Mouse (Mus musculus): Measurements from ENCODE around the gene Coq8b.
A peak's percentile ranks its signal among the peaks of the same experiment; 100 is the strongest.

Coq8b gene

GRCm38 (mm10) chr7:27274916-27275315 is 42.1 kb downstream of the Coq8b start:
- peak in 1 of 2 experiments; percentile 28 for DNase-seq

DNA sequence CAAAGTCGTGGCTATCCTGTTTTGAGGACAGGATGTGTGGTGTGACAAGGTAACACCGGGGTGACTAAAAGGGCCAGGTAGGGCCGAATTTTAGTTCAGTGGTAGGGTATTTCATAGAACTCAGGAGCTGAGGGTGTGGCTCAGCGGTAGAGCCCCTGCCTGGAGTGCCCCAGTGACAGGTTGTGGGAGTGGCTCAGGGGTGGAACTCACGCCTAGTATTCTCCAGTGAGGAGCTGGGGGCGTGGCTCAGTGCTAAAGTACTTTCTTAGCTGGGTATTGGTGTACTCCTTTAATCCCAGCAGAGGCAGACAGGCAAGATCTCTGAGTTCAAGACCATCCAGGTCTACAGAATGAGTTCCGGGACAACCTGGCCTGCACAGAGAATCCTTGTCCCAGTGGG is 43.2 kb downstream of the Coq8b start:
- DNase-seq = no peak

GRCm38 (mm10) chr7:27277191-27277590 is 44.4 kb downstream of the Coq8b start:
- DNase-seq = peak; percentile 37 to 47

GRCm38 (mm10) chr7:27281717-27282116 is 48.9 kb downstream of the Coq8b start:
- DNase-seq = no peak

- DNase-seq = no peak
These were observed 49.4 kb downstream of the Coq8b start for GRCm38 (mm10) chr7:27282225-27282624.

DNA sequence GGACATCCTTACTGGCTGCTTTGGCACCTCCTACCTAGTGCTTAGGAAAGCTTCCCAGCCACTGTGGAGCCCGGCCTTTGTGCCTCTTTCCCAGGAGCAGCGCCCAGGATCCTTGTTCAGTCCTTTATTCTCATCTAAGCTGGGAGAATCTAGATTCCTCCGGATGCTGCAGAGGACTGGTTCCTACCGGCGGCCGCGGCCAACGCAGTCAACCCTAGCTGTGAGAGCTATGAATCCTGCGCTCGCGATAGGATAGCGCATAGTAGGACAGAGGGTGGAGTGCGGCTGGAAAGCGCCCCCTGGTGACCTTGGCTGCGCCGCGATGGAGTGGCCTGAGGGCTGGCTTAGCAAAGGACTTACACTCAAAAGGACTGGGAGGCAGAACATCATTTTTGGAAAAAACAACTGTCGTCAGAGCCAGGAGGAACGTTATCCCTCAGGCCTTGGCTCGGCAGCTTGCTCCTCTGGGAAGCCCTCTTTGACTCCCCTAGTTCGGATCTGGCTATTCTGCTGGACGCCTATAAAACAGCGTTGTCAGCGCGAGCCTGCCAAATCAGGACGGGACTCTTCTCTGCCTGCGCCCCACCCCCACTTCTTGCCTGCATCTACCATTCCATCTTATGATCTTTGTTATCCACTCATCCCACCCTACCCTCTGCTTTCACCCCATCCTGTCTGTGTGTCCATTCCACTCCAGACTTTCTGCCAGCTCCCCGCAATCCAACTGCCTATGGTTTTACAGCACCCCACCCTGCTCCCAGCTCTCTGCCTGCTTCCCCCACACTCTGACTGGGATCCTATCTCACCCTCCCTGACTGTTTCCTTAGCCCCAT is 52.3 kb downstream of the Coq8b start:
- DNase-seq = peak; percentile 68

- DNase-seq = peak; percentile 84 to 85
These were observed 52.9 kb downstream of the Coq8b start for GRCm38 (mm10) chr7:27285698-27286066.

DNA sequence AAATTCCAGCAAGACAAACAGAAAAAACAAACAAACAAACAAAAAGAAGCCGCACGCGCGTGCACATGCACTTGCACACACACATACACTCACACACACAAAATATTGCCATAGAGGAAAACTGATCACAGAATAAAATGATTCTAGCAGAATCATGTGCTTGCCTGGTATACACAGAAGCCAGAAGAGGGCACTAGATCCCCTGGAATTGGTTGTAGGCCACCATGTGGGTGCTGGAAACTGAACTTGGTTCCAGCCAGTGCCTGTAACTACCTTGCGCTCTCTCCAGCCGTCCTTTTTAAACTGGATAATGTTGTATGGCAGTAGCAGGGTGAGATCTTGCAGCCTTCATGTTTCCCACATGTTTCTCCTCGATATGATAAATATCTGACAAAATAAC is 55.9 kb downstream of the Coq8b start:
- DNase-seq = no peak

DNA sequence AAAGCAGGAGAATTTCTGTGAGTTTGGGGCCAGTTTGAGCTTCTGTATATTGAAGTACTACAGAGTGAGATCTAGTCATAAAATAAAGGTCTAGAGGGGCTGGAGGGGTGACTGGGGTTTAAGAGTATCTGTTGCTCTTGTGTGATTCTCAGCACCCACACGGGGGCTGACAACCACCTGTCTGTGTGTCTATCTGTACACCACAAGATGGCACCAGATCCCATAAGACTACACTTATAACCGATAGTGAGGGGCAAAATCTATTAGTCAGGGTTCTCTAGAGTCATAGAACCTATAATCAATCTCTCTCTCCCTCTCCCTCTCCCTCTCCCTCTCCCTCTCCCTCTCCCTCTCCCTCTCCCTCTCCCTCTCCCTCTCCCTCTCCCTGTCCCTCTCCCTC is 57.7 kb downstream of the Coq8b start:
- DNase-seq = no peak

GRCm38 (mm10) chr7:27291795-27292466 is 59.1 kb downstream of the Coq8b start:
- no peak for DNase-seq

DNA sequence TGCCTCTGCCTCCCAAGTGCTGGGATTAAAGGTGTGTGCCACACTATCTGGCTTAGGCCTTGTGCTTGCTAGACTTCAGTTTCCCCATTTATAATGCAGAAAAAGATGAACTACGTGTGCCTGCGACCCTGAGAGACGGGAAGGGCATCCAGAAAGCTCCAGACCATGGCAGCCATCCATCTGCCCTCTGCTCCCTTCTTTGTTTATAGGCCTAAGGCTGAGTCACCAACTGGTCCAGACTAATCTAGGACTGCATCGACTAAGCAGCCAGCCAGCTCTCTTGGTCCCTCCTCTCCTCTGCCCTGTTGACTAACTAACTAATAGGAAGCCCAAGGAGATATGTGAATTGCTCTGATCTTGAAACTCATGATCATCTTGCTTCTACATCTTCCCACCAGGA is 63.1 kb downstream of the Coq8b start:
- DNase-seq = no peak

DNA sequence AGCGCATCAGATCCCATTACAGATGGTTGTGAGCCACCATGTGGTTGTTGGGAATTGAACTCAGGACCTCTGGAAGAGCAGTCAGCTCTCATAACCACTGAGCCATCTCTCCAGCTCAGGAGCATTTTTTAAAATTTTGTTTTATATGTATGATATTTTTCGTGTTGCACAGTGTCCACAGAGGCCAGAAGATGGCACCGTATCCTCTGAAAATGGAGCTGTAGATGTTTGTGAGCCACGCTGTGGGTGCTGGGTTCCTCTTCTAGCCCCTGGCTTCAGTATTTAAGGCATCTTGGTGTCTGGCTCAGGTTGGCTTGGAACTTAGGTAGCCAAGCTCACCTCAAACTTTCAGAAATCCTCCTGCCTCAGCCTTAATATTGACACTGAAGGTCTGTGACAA is 63.7 kb downstream of the Coq8b start:
- no peak for DNase-seq

GRCm38 (mm10) chr7:27298033-27298610 is 65.3 kb downstream of the Coq8b start:
- peak; percentile 35 to 52 for DNase-seq

DNA sequence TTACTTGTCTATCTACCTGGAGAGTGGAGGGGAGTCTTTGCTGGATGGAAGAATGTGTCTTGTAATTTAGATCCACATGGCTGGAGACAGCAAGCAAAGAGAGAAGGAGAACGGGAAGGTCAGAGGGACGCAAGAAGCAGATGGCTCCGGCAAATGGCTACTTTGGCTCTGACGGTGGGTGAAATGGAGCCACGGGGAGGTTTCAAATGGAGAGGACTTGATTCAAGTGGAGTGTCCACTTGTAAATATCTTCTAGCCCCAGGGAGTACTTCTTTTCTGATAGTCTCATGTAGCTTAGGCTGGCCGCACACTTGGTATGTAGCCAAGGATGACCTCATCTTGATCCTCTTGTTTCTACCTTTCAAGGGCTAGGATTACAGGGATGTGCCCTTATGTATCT is 66.0 kb downstream of the Coq8b start:
- DNase-seq = peak; percentile 69 to 79

GRCm38 (mm10) chr7:27300351-27300750 is 67.5 kb downstream of the Coq8b start:
- DNase-seq = no peak

GRCm38 (mm10) chr7:27300801-27301200 is 68.0 kb downstream of the Coq8b start:
- no peak for DNase-seq

DNA sequence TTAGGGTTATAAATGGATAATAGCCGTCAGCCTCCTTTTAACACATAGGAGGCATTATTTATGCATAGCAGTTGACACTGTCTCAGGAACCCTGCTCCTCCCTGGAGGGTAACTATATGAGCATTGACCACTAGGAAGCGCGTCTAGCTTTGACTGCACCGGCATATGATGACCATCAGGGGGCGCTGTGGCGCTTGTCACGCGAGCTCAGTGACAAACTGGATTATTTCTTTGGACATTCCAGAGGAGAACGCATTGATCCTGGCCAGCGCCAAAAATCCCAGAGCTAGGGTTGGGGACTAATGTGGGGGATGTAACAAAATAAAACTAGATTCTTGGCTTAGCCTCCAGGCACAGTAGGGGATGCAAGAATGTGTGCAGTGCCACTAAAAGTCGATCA is 69.3 kb downstream of the Coq8b start:
- DNase-seq = peak; percentile 86 to 90

- DNase-seq = no peak
These were observed 72.4 kb downstream of the Coq8b start for GRCm38 (mm10) chr7:27305091-27305730.

DNA sequence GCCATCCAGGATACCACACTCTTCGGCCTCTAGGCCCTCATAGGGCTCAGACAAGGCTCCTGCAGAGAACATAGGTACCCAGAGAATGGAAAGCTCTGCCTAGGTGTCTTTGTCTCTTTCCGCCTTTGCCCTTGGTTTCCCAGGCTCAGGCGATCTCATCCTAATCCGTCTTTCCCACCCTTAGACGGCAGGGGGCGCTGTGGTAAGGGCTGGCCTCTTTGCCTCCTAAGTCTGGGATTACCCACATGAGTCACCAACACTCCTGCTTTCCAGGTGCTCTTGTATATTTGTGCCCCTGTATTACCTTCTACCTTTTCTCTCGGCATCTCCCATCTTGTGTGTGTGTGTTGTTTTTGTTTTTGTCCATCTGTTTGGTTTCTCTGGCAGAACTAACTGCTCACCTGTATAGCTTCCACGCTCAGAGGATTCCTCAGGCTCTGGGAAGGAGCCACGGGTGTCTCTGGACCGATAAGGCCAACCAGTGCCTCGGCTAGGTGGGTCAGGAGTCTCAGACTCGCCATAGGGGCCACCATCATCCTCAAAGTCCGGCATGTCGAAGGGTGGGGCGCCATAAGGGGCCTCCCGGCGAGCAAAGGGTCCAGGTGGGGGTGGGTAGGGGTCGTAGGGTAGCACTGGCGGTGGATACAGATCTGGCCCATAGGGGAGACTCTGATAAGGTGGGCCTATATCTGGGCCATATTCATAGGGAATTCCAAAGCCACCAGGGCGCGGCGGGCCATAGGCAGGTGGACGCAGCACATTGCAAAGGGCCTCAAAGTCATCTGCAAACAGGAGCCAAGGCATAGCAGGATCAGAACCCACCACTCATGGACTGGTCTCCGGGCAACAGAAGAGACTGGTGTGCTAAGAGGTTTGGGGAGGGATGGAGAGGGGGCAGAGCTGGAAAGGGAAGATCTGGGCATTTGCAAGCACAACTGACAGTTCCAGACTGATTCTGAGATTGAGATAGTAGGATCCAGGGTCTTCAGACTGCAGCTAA is 73.6 kb downstream of the Coq8b start:
- peak; percentile 73 to 83 for DNase-seq

DNA sequence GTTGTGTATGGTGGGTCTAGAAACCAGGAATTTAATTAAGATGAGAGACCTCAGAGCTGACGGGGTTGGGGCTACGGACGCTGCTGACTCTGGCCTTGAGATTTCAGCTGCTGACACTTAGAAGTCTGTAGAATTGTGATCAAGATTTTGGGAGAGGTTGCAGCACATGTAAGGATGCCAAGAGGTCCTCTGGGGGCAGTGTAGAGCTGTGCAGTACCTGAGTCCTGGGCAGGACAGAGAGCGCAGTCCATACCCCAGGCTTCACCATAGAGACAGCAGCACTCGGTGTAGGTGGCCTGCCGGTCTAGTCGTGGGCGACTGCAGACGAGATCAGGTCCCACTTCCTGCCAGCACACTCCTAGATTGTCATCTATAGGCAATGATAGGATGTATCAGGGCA is 74.7 kb downstream of the Coq8b start:
- DNase-seq = peak; percentile 46 to 55
